Comparison of ENCODE assay signal across 9 mouse cellular contexts in the genomic region with DNA sequence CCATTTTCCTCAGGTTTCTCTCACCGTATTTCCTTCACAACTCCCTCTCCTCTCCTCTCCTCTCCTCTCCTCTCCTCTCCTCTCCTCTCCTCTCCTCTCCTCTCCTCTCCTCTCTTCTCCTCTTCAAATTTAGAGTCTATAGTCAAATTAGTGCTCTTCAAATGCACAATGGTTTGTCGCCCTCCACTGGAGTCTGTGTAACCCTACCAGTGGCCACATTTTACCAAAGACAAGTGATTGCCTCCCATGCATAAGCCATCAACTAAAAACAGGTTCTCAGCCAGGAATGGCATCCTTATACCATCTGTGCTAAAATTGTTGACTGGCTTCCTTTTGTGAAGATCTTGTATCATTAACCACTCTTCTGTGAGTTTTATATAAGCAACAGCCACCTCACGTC.
DNase-seq lines count a peak whose midpoint lies in the region.
"Had no signal": no experiment of that assay in that cellular context is flagged by ENCODE, and none has a peak within 500 bp of the region (broad histone marks: within the 10 kb centered on the region; RNA-seq: fewer than 3 reads in every experiment).

No protein-coding gene starts in this region.

- intact Hi-C loops in left cerebral cortex, postnatal 36 days (cut with DNase I), result no loop called here

- DNase-seq in embryo, embryonic 10 days (ENCODE audit: low spot score), result peak; percentile 11
- no peak for DNase-seq in embryo, embryonic 9.5 days (ENCODE audit: extremely low spot score)
- DNase-seq in kidney, postnatal 10 days, result peak; percentile 43
- DNase-seq in kidney, adult 8-10 months, result no peak
- peak; percentile 55 for DNase-seq in ES-CJ7 (ENCODE audit: low read depth, low spot score)
- peak; percentile 9 to 12 for DNase-seq in left cerebral cortex, postnatal 36 days (ENCODE audit: low spot score in 2 of 2)
- no peak for DNase-seq in spleen, adult 12 weeks (ENCODE audit: low spot score)
- DNase-seq in gastrocnemius, adult 18-20 months (ENCODE audit: low spot score), result no peak
- DNase-seq: adrenal gland, adult 2 months had no signal

Comparison
In these comparisons a context has a peak if more than half of its experiments do, and no peak if none do; other contexts are left out.
1. DNase-seq: peak in embryo, embryonic 10 days (single experiment), kidney, postnatal 10 days (single experiment), ES-CJ7 (single experiment) and left cerebral cortex, postnatal 36 days (2 of 2); none in embryo, embryonic 9.5 days (single experiment), kidney, adult 8-10 months (0 of 2), spleen, adult 12 weeks (single experiment) and gastrocnemius, adult 18-20 months (single experiment).